Mouse (Mus musculus) myocyte (in vitro differentiated cells): ENCODE results near the gene Prpf8.

ENCODE experiments used
- CEBPB ChIP-seq: IDR thresholded peaks from 2 replicates; pipeline ENCODE4 v1.6.1; 2011; ENCODE audit warnings: mild to moderate bottlenecking, moderate library complexity; ENCODE audit not compliant: poor library complexity, insufficient read depth, severe bottlenecking
- E2F4 ChIP-seq: IDR thresholded peaks from one replicate; pipeline ENCODE4 v1.6.1; 2011; ENCODE audit warnings: mild to moderate bottlenecking, control low read depth, moderate library complexity; ENCODE audit not compliant: insufficient read depth
- MAX ChIP-seq: IDR thresholded peaks from one replicate; pipeline ENCODE4 v1.6.1; 2011; ENCODE audit warnings: low read depth, mild to moderate bottlenecking, control low read depth
- MYOD1 ChIP-seq, 3 experiments: IDR thresholded peaks; one replicate each; pipeline ENCODE4 v1.6.1; 2011; ENCODE audit warnings: control low read depth in 2 of 3, low read depth in 2 of 3, mild to moderate bottlenecking in 2 of 3, moderate library complexity in 1 of 3; ENCODE audit not compliant: insufficient read length in 2 of 3, control insufficient read depth in 1 of 3
- MYOG ChIP-seq, 3 experiments: IDR thresholded peaks; one replicate each; pipeline ENCODE4 v1.6.1; 2011; ENCODE audit warnings: control low read depth in 2 of 3, low read depth in 2 of 3, mild to moderate bottlenecking in 2 of 3; ENCODE audit not compliant: insufficient read length in 2 of 3, control insufficient read depth in 1 of 3, insufficient read depth in 1 of 3
- POLR2A ChIP-seq: IDR thresholded peaks from one replicate; pipeline ENCODE4 v1.6.1; 2011; ENCODE audit warnings: low read depth, mild to moderate bottlenecking, control low read depth, moderate library complexity; ENCODE audit not compliant: insufficient read length
- REST ChIP-seq: IDR thresholded peaks from one replicate; pipeline ENCODE4 v1.6.1; 2011; ENCODE audit warnings: mild to moderate bottlenecking, control low read depth, moderate library complexity; ENCODE audit not compliant: insufficient read depth, insufficient read length
- TCF12 ChIP-seq: IDR thresholded peaks from one replicate; pipeline ENCODE4 v1.6.1; 2011; ENCODE audit warnings: mild to moderate bottlenecking, control low read depth; ENCODE audit not compliant: poor library complexity, insufficient read depth, severe bottlenecking
- USF1 ChIP-seq: IDR thresholded peaks from one replicate; pipeline ENCODE4 v1.6.1; 2011; ENCODE audit warnings: low read depth, mild to moderate bottlenecking, control low read depth, moderate library complexity

DNA sequence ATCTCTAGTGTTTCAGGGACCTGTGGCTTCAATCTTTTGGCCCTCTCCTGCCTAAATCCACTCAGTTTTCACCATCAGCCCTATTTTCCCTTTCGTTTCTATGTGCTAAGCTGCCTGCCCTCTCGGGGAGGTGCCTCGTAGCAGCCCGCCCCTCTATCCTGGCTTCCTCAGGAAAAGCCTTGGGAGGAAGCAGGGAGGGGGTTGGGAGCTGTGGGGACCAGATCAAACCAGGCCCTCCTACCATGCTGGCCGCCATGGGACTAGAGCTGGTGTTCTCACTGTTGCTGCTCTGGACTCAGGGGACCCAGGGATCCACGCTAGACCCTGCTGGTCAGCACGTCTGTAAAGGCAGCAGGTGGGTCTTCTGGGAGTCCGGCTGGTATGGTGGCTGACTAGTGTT lies 26.7 kb downstream of the Prpf8 start, which contains the start of gene Scarf1:
- TF ChIP-seq POLR2A (no peak), MAX (no peak), USF1 (no peak), TCF12 (no peak), CEBPB (no peak), MYOD1 (IDR thresholded peaks at IDR 0.05; ENCODE audit: control insufficient read depth in 1 of 3, insufficient read length in 2 of 3, low read depth in 2 of 3) (no peak), E2F4 (no peak), MYOG (IDR thresholded peaks at IDR 0.05; ENCODE audit: control insufficient read depth in 1 of 3, insufficient read depth in 1 of 3, insufficient read length in 2 of 3, low read depth in 2 of 3) (no peak), REST (no peak)
